Mouse (Mus musculus): ENCODE data around the gene Kctd11.
"Not testable (repeated sequence)": the region's sequence is repeated elsewhere in the genome, so short reads cannot be mapped to it uniquely, and the experiment has no call there.

Gene Kctd11

DNA sequence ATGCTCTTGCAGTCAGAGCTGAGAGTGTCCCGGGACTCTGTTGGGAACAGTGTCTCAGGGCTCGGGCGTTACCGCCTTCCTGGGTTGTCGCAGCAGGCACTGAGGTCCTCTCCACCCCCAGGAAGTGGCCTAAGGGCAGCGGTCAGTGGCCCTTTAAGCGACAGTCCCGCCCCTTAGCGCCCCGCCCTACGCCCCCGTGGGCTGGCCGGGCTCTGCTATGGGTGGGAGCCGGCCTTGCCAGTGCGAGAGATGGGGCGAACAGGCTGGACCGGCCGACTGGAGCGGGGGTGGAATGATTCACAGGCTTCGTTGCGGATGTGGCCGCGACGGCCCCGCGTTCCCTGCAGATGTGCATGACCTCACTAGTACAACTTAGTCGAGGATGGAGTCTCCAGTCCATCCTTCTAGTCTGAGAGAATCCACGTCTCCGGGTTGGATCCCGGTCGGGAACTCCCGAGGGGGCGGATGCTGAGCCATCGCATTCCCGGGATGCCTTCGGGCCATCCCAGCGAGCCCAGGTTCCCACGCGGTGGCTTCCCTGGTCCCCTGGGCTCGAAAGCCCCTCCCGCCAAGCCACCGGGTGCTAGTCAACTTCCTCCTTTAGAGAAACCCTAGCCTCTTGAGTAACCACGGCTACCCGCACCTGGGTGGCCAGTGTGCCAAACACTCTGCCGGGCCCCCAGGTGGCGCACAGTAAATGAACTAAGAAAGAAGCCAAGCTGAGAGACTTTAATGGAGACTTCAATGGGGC lies at the start of gene Kctd11:
Gene Kctd11, minus strand, starts transcription at position 554 of the 751 bp plus-strand sequence.
- peak; percentile 90 for DNase-seq (ENCODE audit: low spot score)

DNA sequence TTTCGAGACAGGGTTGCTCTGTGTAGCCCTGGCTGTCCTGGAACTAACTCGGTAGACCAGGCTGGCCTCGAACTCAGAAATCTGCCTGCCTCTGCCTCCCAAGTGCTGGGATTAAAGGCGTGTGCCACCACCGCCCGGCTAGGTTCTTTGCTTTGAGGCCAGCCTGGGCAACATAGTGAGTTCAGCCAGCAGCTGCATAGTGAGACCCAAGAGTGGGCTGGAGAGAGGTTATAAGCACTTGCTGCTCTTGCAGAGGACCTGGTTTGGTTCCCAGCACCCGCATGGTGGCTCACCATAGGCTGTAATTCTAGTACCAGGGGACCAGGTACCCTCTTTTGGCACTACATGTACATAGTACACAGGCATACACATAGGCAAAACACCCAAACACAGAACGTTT lies 49.0 kb upstream of the Kctd11 start:
- DNase-seq (ENCODE audit: low spot score) = not testable (repeated sequence)

DNA sequence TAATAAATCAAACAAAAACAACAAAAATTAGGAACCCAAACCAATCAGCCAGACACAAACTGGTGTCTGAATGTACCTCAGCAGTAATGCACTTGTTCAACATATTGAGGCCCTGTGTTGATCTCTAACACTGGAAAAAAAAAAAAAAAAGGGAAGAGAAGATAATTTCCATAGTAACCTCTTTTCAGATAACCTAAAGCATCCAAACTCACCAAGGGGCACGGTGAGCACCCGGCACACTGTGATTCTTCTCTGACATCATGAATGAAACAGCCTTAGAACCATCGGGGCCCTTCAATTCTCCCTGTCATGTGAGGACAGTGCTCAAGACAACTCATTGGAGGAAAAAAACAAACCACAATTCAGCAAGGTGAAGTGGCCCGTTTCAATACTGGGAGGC lies 48.5 kb upstream of the Kctd11 start:
- no peak for DNase-seq (ENCODE audit: low spot score)

DNA sequence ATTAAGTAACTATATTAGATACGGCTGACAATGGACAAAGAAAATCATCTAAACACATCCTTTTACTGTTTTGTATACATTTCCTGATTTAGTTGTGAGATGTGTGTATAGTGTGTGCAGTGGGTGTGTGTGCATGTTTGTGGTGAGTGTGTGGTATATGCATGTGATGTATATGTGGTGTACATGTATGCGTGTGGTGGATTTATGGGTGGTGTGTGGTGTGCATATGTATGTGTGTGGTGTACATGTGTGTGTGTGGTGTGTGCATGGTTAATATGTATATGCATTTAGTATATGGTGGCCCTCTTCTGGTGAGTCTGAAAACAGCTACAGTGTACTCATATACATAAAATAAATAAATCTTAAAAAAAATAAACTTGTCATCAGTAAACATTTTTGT lies 46.3 kb upstream of the Kctd11 start:
- DNase-seq (ENCODE audit: low spot score) = no peak

DNA sequence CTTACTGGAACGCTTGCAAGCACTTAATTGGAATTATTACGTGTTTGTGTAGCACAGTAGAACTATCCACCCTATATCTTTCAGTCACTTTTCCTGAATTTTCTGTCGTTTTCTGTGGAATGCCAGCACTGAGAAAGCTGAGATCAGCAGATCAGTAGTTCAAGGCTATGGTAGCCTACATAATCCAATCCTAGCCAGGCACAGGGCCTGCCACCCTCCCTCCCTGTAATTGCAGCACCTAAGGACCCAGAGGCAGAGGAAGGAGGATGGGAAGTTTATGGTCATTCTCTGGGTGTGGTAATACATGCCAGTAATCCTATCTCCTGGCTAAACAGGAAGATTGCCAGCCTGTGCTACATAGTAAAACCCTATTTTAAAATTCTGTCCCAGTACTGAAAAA lies 41.6 kb upstream of the Kctd11 start:
- no peak for DNase-seq (ENCODE audit: low spot score)

DNA sequence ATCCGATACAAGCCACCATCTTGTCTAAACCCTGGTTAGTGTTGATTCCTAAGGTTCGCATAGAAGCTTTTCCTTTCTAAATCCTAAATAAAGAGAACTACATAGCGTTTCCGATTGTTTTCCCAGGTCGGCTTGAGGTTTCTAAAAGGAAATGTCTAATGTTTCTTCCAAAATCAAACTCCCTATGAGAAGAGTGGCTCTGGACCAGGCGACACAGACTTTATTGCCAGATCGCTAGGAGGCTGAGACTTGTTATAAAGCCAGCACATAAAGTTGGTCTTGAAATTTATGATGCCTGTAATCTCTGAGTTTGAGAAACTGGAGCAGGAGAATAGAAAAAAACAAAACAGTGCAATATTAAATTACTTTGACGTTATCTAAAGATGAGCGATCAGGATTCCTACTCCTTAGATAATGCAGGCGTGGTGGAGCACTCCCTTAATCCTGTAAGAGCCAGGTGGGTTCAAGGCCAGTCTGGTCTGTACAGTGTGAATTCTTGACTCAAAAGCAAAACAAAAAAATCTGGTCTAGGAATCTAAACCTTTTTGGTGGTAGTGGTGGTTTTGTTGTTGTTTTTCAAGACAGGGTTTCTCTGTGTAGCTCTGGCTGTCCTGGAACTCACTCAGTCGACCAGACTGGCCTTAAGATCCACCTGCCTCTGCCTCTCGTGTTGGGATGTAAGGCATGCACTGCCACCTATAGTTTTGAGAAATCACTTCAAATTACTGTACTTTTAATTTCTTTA lies 41.0 kb upstream of the Kctd11 start:
- DNase-seq (ENCODE audit: low spot score) = no peak

DNA sequence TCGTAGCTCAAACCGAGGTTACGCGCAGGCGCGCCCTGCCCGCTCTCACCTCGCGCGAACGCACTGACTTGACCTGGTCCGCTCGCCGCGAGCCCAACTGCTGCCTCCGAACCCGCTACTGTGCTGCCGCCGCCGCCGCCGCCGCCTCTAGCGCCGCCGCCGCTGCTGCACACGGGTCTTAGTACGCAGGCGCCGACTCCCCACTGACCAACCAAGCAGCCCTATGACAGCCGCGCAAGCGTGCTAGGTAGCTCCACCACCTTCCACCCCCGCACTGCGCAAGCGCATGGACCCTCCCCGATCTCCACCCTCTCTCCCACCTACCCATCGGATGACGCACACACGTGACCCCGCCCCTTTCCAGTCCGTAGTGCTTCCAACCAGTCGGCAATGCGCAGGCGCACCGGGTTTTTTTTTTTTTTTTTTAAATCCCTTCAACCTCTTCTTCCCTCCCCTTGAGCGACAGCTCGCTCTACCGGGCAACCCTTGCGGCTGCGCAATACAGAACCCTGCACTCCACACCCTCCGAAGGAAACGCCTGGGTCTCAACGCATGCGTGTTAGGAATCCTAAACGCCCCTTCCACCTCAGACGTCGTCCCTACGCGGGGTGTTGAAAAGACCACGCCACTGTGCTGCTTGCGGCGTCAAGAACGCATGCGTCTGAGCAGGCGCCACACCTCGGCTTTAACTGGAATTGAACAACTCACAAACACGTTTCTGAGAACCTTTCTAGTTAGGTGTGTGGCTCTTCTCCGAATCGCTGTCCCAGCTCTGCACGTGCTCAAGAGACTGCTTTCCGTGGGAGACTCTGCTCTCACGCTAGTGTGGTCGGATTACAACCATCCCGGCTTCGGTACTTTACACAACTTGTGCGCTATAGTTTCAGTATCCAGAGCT lies 40.2 kb upstream of the Kctd11 start, which contains the start of gene Eif5a:
Gene Eif5a, minus strand, starts transcription at position 845 of the 898 bp plus-strand sequence.
- peak; percentile 100 for DNase-seq (ENCODE audit: low spot score)

DNA sequence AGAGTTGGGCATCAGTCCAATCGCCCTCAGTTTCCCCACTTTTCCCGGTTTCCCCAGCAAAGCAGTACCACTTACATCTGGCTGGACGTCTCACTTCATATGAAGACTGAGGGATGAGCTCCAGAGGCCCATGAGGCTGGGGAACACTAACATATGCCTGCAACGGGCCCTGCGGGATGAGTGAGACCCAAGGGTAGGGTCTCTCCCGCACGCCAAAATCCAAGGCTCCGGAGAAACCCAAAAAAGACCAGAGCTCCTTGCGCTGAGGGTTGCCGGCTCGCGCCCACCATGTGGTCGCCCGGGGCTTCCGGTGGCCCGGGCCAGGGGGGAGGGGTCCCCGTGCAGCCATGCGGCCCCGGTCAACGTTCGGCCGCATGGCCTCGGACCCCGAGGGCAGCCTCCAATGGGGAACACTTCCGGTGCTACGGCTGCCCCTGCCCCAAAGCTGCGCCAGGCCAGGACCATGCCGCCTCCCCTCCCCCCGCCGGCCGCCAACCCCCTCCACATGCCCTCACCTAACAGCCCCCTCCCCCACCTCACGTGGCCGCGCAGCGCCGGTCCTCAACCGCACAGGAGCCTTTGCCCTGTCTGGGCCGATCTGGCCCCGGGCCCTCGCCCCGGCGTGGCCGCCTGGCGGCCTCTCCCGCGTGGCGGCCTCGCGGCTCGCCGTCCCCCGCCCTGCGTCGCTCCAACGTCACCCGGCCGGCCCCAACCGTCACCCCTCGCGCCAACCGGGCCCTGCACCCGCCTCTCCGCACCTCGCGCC lies 39.2 kb upstream of the Kctd11 start:
- peak; percentile 64 for DNase-seq (ENCODE audit: low spot score)

DNA sequence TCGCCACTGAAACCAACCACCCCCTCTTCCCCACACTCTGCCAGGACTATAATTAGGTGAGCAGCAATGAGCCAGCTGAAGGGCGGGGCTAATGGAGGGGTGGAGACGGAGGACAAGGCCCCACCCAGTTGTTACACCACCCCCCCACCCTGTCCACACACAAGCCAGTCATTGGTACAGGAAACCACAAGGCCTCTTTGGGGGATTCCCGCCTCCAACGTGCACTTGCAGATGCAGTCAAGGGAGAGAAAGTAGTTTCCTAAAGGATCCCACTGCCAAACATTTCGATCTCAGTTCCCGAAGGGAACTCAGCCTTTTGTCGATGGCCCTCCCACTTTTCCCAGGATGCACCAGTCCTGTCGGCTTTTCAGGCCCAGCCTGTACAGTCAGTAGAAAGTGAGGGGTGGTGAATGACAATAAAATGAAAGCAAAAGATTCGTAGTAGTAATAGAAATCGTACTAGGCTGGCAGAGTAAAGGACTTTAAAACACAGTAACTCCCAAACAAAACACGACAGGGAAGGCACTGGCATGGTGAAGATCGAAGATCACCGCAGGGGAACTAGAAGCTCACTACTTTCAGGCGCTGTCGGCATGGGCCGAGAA lies 38.6 kb upstream of the Kctd11 start:
- peak; percentile 77 for DNase-seq (ENCODE audit: low spot score)

DNA sequence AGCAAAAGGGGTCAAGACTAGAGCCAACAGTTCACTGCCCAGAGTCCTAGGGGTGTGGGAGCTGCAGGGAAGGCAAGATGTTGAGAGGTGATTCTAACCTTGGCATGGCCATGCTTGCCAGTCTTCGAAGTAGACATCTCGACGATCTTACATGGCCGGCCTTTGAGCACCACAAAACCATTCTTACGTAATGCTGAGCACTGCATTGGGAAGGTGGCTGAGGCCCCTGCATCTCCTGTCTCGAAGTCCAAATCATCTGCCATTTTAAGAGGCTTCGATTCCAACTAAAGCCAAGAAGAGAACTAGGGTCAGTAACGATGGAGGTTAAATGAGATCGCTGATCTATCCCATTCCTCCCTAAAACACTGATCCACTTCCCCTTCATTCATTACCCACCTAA lies 37.8 kb upstream of the Kctd11 start:
- no peak for DNase-seq (ENCODE audit: low spot score)

DNA sequence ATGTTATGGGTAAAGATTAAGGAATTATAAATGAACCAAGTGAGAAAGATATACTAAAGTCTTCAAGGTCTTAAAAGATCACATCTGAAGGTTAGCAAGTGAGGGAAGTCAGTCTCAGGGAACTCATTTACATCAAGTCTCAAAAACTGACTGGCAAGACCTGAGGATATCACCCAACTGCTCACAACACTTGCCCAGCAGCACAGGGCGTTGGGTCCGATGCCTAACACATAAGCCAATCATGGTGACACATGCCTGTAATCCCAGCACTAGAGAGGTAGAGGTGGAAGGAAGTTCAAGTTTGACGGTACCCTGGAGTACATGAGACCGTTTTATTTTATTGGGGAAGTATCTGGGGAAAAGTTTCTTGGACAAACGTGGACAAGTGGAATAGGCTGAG lies 36.9 kb upstream of the Kctd11 start:
- DNase-seq (ENCODE audit: low spot score) = no peak

DNA sequence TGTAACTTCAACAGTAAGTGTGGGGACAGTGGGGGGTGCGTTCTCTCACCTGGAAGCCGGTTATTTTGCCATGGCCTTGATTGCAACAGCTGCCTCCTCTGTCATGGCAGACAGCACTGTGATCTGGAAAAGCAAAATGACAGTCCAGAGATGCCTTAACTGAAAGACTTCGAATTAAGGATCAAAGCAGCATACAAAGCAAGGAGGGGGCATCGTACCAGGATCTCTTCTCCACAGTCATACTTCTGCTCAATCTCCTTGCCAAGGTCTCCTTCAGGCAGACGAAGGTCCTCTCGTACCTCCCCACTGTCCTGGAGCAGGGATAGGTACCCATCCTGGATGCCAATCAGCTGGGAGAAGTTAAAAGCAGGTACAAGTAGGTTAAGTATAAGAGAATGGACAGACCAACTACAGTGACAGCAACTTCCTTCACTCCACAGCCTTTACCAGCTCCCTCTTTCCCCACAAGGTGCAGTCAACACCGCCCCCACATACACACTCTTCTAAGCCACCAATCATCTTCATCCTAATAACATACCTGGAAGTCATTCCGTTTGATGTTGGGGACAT lies 36.3 kb upstream of the Kctd11 start:
- no peak for DNase-seq (ENCODE audit: low spot score)

DNA sequence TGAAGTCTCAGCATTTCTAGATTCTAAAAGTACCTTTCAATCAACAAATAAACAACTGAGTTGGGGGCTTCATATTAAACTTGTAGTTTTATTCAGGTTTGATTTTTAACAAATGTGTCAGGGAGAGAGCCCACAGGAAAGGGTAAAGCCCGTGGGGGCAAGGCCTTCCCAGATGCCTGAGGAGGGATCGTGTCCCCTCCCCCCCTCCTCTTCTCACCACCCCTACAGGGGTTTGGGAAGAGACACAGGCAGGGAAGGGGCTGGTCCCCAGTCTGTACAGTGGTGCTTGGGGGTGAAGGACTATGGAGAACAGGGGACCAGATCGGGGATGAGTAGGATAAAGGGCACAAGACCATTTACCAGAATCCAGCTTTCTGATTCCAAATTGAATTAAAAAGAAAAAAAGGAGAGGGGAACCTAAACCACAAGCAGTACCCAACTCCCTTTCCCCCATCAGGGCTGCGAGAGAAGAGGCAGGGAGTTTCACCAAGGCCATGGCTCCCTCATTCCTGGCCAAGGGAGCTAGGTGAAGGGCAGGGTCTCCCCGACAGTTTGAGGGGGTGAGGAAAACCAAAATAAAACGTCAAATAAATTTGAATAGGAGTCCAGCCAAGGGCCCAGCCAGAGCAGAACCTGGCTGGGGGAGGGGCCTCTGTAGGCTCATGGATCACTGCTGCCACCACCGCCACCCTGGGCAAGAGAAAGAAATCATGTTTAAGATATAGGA lies 35.6 kb upstream of the Kctd11 start:
- not testable (repeated sequence) for DNase-seq (ENCODE audit: low spot score)

DNA sequence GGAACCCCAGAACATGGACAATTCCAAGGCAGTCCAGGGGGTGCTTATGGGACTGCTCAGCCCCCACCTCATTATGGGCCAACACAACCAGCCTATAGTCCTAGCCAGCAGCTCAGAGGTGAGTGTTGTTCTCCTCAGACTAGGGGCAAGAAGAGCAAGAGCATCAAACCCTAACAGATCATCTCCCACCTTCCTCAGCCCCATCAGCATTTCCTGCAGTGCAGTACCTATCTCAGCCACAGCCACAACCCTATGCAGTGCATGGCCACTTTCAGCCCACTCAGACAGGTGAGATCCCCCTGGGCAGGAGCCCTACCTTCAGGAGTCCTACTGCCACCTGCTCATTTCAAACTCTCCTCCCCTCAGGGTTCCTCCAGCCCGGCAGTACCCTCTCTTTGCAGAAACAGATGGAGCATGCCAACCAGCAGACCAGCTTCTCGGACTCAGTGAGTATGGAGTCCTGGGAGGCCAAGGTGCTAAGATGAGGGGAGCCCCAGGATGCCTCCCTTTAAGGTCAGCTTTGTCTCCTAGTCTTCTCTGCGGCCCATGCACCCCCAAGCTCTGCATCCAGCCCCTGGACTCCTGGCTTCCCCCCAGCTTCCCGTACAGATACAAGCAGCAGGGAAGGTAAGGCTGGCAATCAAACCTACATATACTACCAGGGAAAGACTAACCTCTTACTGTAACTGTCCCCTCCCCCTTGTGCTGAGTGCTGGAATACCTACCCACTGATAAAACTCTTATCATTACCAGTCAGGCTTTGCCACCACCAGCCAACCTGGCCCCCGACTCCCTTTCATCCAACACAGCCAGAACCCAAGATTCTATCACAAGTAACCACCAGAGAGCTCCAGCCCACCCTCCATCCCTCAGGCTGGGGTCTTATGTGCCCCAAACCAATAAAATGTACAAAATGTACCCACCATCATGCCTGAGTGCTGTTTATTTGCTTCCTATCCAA lies 34.7 kb upstream of the Kctd11 start:
- DNase-seq (ENCODE audit: low spot score) = no peak

DNA sequence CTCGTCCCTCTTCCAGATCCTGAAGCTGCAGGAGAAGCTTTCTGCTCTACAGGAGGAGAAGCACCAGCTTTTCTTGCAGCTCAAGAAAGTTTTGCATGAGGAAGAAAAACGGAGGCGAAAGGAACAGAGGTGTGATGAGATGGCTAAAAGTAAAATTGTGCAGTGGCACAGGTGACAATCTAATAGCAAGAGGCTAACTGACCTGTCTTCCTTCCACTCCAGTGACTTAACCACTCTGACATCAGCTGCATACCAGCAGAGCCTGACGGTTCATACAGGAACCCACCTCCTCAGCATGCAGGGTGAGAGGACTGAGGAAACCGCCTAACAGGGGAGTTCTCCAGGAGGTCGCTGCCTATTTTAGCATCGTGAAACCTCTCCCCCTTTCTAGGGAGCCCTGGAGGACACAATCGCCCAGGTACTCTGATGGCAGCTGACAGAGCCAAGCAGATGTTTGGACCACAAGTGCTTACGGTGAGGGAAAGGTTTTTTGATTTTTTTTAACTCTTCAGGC lies 33.8 kb upstream of the Kctd11 start:
- DNase-seq (ENCODE audit: low spot score) = no peak

DNA sequence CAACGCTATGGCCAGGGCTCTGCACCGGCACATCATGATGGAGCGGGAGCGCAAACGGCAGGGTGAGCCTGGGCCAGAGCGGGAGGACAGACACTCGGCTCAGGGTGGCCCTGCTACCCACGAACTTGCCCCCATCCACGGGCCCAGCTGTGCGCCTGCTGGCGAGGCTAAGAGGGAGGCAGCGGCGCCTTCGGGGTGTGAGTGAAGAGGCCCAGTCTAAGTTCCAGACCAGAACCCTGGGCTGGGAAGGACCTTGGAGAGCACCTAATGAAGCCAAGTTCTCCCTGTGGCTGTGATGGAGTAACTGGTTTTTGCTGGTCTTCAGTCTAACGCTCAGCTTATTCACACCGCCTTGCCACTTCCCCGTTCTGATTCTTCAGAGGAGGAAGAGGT lies 33.2 kb upstream of the Kctd11 start:
- DNase-seq (ENCODE audit: low spot score) = peak; percentile 48

DNA sequence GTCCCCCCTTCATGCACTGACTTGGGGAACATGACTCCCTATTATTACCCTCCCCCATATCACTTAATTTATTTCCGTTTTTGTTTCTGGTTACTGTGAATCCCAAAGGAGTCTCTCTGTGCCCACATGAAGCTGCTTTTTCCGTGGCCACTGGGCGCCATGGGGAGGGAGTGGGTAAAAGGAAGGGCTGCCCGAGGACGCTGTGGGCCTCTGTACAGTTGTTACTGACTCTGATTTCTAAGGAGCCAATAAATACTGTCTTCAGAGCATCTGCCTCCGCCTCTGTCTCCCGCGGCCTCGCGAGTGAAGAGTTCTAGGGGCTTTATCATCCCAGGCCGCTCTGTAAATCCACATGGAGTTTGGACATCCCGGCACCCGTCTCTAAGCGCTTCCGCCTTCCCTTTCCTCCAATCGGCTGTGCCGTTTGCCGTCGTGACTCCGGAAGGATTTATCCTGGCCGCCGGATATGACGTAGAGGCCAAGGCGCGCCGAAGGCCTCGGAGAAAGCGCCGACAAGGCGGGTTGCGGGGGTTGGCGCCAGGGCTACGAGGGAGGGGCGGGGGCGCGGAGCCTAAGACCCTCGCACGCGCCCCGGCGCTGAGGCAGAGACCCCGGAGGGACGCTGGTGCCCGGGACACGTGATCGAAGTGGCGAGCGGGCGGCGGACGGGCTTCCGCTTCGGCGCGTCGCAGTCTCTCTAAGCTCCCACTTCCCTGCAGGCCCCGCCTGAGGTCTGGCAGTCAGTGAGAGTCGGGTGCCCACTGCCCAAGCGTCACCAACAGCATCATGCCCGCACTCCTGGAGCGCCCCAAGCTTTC lies 32.6 kb upstream of the Kctd11 start, which contains the start of gene Gps2:
Gene Gps2, plus strand, starts transcription at position 335 of the 818 bp plus-strand sequence.
- DNase-seq (ENCODE audit: low spot score) = peak; percentile 97

Data from embryo, embryonic 10 days (tissue).